Mouse (Mus musculus): ENCODE data around the gene Casp7. TPM values are rescaled to one million over a fixed set of nuclear protein-coding genes. Genes with fewer than 3 reads are reported as not detected.

The Casp7 gene
- total RNA-seq (2023) = 13.0 TPM

GRCm38 (mm10) chr19:56396669-56397621 lies at the start of gene Casp7:
Gene Casp7 (plus strand): TSS chr19:56397129.

GRCm38 (mm10) chr19:56389879-56390278 lies 7.0 kb upstream of the Casp7 start, which contains the start of gene Nrap:
Gene Nrap (minus strand): TSS chr19:56390037.

GRCm38 (mm10) chr19:56461522-56462101 lies 64.7 kb downstream of the Casp7 start, which contains the start of gene Plekhs1:
Gene Plekhs1 (plus strand): TSS chr19:56461640.

Other genes starting within 250 kb of the Casp7 start
- not detected for gene Habp2, start 110.0 kb upstream of the Casp7 start, total RNA-seq (2023)
- gene Nrap, start 7.1 kb upstream of the Casp7 start, total RNA-seq (2023) = 0.18 TPM
- 0.97 TPM for gene Plekhs1, start 64.5 kb downstream of the Casp7 start, total RNA-seq (2023)
- 9.7 TPM for gene Dclre1a, start 151.1 kb downstream of the Casp7 start, total RNA-seq (2023)
- gene Nhlrc2, start 151.1 kb downstream of the Casp7 start, total RNA-seq (2023) = 29.4 TPM